Comparison of ENCODE assay signal across 24 mouse cellular contexts in the genomic region with DNA sequence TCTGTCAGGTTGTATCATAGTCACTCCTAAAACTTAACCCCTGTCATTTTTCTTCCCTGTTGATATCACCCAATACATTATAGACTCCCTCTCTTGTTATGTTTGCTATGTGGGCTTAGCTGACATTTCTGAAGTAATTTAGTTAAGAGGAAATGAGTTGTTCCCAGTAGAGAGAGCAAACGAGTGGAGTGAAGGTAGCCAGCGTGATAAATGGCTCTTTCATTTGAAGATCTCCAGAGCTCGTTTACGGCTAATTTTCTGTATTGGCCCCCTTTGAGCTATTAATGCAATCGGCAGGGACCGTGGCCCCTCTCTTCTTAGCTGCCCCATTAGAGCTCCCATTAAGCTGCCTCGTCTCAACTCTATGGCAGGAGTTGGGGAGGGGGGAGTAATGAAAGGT. TPM values are rescaled to one million over a fixed set of nuclear protein-coding genes. Genes with fewer than 3 reads are reported as not detected.
DNase-seq lines count a peak whose midpoint lies in the region; ATAC-seq and TF ChIP-seq lines count a peak whose summit lies in the region.
"Had no signal": no experiment of that assay in that cellular context is flagged by ENCODE, and none has a peak within 500 bp of the region (broad histone marks: within the 10 kb centered on the region; RNA-seq: fewer than 3 reads in every experiment).

No protein-coding gene starts in this region.

- H3K9me3 ChIP-seq in embryonic facial prominence, embryonic 11.5 days (replicated peaks; ENCODE audit: control insufficient read depth, low read length) = no peaks in the 10 kb centered on the region
- no peaks in the 10 kb centered on the region for H3K9me3 ChIP-seq in embryonic facial prominence, embryonic 10.5 days
- H3K9me3 ChIP-seq in neural tube, embryonic 13.5 days = no peaks in the 10 kb centered on the region
- H3K9me3 ChIP-seq in neural tube, embryonic 15.5 days (replicated peaks) = no peaks in the 10 kb centered on the region
- no peaks in the 10 kb centered on the region for H3K9me3 ChIP-seq in limb, embryonic 12.5 days
- H3K9me3 ChIP-seq in midbrain, postnatal 0 days (ENCODE audit: low read length) = no peaks in the 10 kb centered on the region
- H3K9me3 ChIP-seq: megakaryocyte, embryonic 14.5 days; stomach, embryonic 15.5 days had no signal

- TF ChIP-seq CTCF in midbrain, postnatal 0 days (IDR thresholded peaks at IDR 0.05) = no peak

- DNase-seq in embryonic facial prominence, embryonic 11.5 days (ENCODE audit: low spot score) = peak; percentile 2
- no peak for DNase-seq in embryonic facial prominence, embryonic 10.5 days (ENCODE audit: low spot score)
- DNase-seq in midbrain, postnatal 0 days (ENCODE audit: low spot score) = no peak
- no peak for DNase-seq in kidney, adult 18-20 months
- DNase-seq: adrenal gland, postnatal 14 days; cerebellum, adult 11 months; cerebellum, postnatal 25 days; gastrocnemius, postnatal 36 days; kidney, adult 11 months; liver; liver, postnatal 0 days; retina, postnatal 1 day; thymus, adult 18-20 months had no signal

- H3K27me3 ChIP-seq in embryonic facial prominence, embryonic 11.5 days (ENCODE audit: control insufficient read depth, insufficient read depth, low read length) = peaks cover 38% of the 10 kb centered on the region
- H3K27me3 ChIP-seq in embryonic facial prominence, embryonic 10.5 days (replicated peaks; ENCODE audit: low read depth, poor library complexity, severe bottlenecking) = peaks cover 100% of the 10 kb centered on the region
- H3K27me3 ChIP-seq in neural tube, embryonic 13.5 days = peaks cover 96% of the 10 kb centered on the region
- H3K27me3 ChIP-seq in neural tube, embryonic 15.5 days (replicated peaks) = peaks cover 84% of the 10 kb centered on the region
- peaks cover 82% of the 10 kb centered on the region for H3K27me3 ChIP-seq in limb, embryonic 12.5 days
- H3K27me3 ChIP-seq in midbrain, postnatal 0 days (ENCODE audit: insufficient read depth, low read length) = peaks cover 86% of the 10 kb centered on the region

- ATAC-seq in embryonic facial prominence, embryonic 11.5 days (replicated peaks; ENCODE audit: insufficient number of reproducible peaks, low FRiP score, low TSS enrichment, low read depth) = no peak
- peak; percentile 24; the same call in 1 of the 2 replicates for ATAC-seq in neural tube, embryonic 13.5 days (ENCODE audit: low read depth)
- no peak for ATAC-seq in neural tube, embryonic 15.5 days (ENCODE audit: low FRiP score)
- no peak for ATAC-seq in limb, embryonic 12.5 days (ENCODE audit: insufficient number of reproducible peaks, insufficient read depth, low FRiP score, low TSS enrichment, low read depth)
- ATAC-seq in midbrain, postnatal 0 days (ENCODE audit: low FRiP score) = no peak
- no peak for ATAC-seq in erythroblast, adult 5-6 weeks (replicated peaks; ENCODE audit: low FRiP score, poor library complexity, severe bottlenecking)
- ATAC-seq: forebrain, embryonic 16.5 days; liver, postnatal 0 days had no signal

- H3K27ac ChIP-seq in embryonic facial prominence, embryonic 11.5 days (replicated peaks; ENCODE audit: low read depth, low read length) = no peak overlapping the region
- H3K27ac ChIP-seq in embryonic facial prominence, embryonic 10.5 days (replicated peaks) = no peak overlapping the region
- no peak overlapping the region for H3K27ac ChIP-seq in neural tube, embryonic 13.5 days (replicated peaks)
- H3K27ac ChIP-seq in neural tube, embryonic 15.5 days (replicated peaks) = no peak overlapping the region
- no peak overlapping the region for H3K27ac ChIP-seq in limb, embryonic 12.5 days
- H3K27ac ChIP-seq in midbrain, postnatal 0 days (ENCODE audit: low read depth, low read length) = no peak overlapping the region; the same call in 1 of the 2 replicates
- H3K27ac ChIP-seq: kidney, postnatal 0 days; stomach, embryonic 15.5 days had no signal

- H3K9ac ChIP-seq in embryonic facial prominence, embryonic 11.5 days (replicated peaks; ENCODE audit: low read length) = no peak overlapping the region
- H3K9ac ChIP-seq in neural tube, embryonic 13.5 days = no peak overlapping the region
- no peak overlapping the region for H3K9ac ChIP-seq in neural tube, embryonic 15.5 days (replicated peaks)
- no peak overlapping the region for H3K9ac ChIP-seq in limb, embryonic 12.5 days (replicated peaks)
- no peak overlapping the region for H3K9ac ChIP-seq in midbrain, postnatal 0 days (replicated peaks; ENCODE audit: low read length, poor library complexity, severe bottlenecking)
- H3K9ac ChIP-seq: liver, postnatal 0 days; stomach, embryonic 15.5 days had no signal

- no peaks in the 10 kb centered on the region for H3K4me1 ChIP-seq in embryonic facial prominence, embryonic 11.5 days (ENCODE audit: control insufficient read depth, insufficient read depth, low read length)
- H3K4me1 ChIP-seq in embryonic facial prominence, embryonic 10.5 days = peaks cover 34% of the 10 kb centered on the region
- peaks cover 28% of the 10 kb centered on the region; the same call in 1 of the 2 replicates for H3K4me1 ChIP-seq in neural tube, embryonic 13.5 days (replicated peaks)
- H3K4me1 ChIP-seq in neural tube, embryonic 15.5 days = peaks cover 10% of the 10 kb centered on the region; the same call in 1 of the 2 replicates
- peaks cover 10% of the 10 kb centered on the region; the same call in 1 of the 2 replicates for H3K4me1 ChIP-seq in limb, embryonic 12.5 days (replicated peaks)
- no peaks in the 10 kb centered on the region for H3K4me1 ChIP-seq in midbrain, postnatal 0 days (ENCODE audit: insufficient read depth, low read length)
- H3K4me1 ChIP-seq: megakaryocyte, embryonic 14.5 days; stomach, embryonic 15.5 days had no signal

- H3K36me3 ChIP-seq in embryonic facial prominence, embryonic 11.5 days (replicated peaks; ENCODE audit: control insufficient read depth, insufficient read depth, low read depth, low read length) = no peaks in the 10 kb centered on the region
- no peaks in the 10 kb centered on the region for H3K36me3 ChIP-seq in embryonic facial prominence, embryonic 10.5 days (replicated peaks)
- H3K36me3 ChIP-seq in neural tube, embryonic 13.5 days = no peaks in the 10 kb centered on the region
- no peaks in the 10 kb centered on the region for H3K36me3 ChIP-seq in neural tube, embryonic 15.5 days
- no peaks in the 10 kb centered on the region for H3K36me3 ChIP-seq in limb, embryonic 12.5 days
- H3K36me3 ChIP-seq in midbrain, postnatal 0 days (ENCODE audit: insufficient read depth, low read length) = no peaks in the 10 kb centered on the region
- H3K36me3 ChIP-seq: G1E; stomach, embryonic 15.5 days had no signal

- 0% methylated on average over 7 of the region's 7 CpGs for WGBS in embryonic facial prominence, embryonic 11.5 days
- 4% methylated on average over 7 of the region's 7 CpGs for WGBS in embryonic facial prominence, embryonic 10.5 days
- WGBS in neural tube, embryonic 13.5 days = under 1% methylated on average over 7 of the region's 7 CpGs
- 1% methylated on average over 7 of the region's 7 CpGs for WGBS in neural tube, embryonic 15.5 days
- WGBS in limb, embryonic 12.5 days = under 1% methylated on average over 7 of the region's 7 CpGs
- WGBS in midbrain, postnatal 0 days = 1% methylated on average over 7 of the region's 7 CpGs

- no peak overlapping the region for H3K4me3 ChIP-seq in embryonic facial prominence, embryonic 11.5 days (ENCODE audit: low read depth, low read length)
- no peak overlapping the region; the same call in 1 of the 2 replicates for H3K4me3 ChIP-seq in embryonic facial prominence, embryonic 10.5 days
- H3K4me3 ChIP-seq in neural tube, embryonic 13.5 days = peak overlapping the region; percentile 1; the same call in 1 of the 2 replicates
- H3K4me3 ChIP-seq in neural tube, embryonic 15.5 days (replicated peaks) = no peak overlapping the region
- H3K4me3 ChIP-seq in limb, embryonic 12.5 days (replicated peaks) = no peak overlapping the region
- no peak overlapping the region for H3K4me3 ChIP-seq in midbrain, postnatal 0 days (ENCODE audit: low read depth, low read length)
- H3K4me3 ChIP-seq: megakaryocyte, embryonic 14.5 days; myocyte; stomach, embryonic 15.5 days had no signal

- H3K4me2 ChIP-seq in embryonic facial prominence, embryonic 11.5 days (ENCODE audit: low read depth, low read length) = no peak overlapping the region
- peak overlapping the region; percentile 32 for H3K4me2 ChIP-seq in neural tube, embryonic 13.5 days
- no peak overlapping the region for H3K4me2 ChIP-seq in neural tube, embryonic 15.5 days
- H3K4me2 ChIP-seq in limb, embryonic 12.5 days = 0 out of 2 replicates have a peak overlapping the region, but pooled peaks have one; percentile 10
- H3K4me2 ChIP-seq in midbrain, postnatal 0 days (ENCODE audit: low read depth, low read length, poor library complexity, severe bottlenecking) = peak overlapping the region; percentile 16
- H3K4me2 ChIP-seq: stomach, embryonic 15.5 days had no signal

RNA-seq across cellular contexts. Expression of a gene that starts 12.9 kb away (rescaled TPM):
- polyA plus RNA-seq in embryonic facial prominence, embryonic 11.5 days (2014; fragmentation: Nextera tagmentation; extraction: Ambion mirVana) = 22.9 and 29.1 TPM in 2 replicates
- 31.5 and 38.3 TPM in 2 replicates for polyA plus RNA-seq in embryonic facial prominence, embryonic 10.5 days (2016; fragmentation: Nextera tagmentation; extraction: Ambion mirVana)
- 75.0 and 76.0 TPM in 2 replicates for polyA plus RNA-seq in neural tube, embryonic 13.5 days (2015; fragmentation: Nextera tagmentation; extraction: Ambion mirVana)
- polyA plus RNA-seq in neural tube, embryonic 15.5 days (2015; fragmentation: Nextera tagmentation; extraction: Ambion mirVana) = 29.5 and 46.0 TPM in 2 replicates
- 49.9 and 52.6 TPM in 2 replicates for polyA plus RNA-seq in limb, embryonic 12.5 days (2016; fragmentation: Nextera tagmentation; extraction: Ambion mirVana)
- 86.4 and 104 TPM in 2 replicates for total RNA-seq in midbrain, postnatal 0 days (2014; rRNA removed)
- polyA plus RNA-seq in midbrain, postnatal 0 days (2015; fragmentation: Nextera tagmentation; extraction: Ambion mirVana) = 172 and 180 TPM in 2 replicates
- not detected in 2 replicates for total RNA-seq in erythroblast, adult 5-6 weeks (2015; ENCODE audit: low replicate concordance)
- total RNA-seq in erythroblast, adult 5-6 weeks (2017; ENCODE audit: low replicate concordance) = 0.14 TPM in 1 of 2 replicates, not detected in the other
- total RNA-seq: gastrocnemius, postnatal 36 days had no signal
- polyA plus RNA-seq: G1E; heart, postnatal 0 days; liver, postnatal 0 days; myocyte had no signal

Comparison
In these comparisons a context has a peak if more than half of its experiments do, and no peak if none do; other contexts are left out.
1. H3K4me2 ChIP-seq: peak in neural tube, embryonic 13.5 days (single experiment), limb, embryonic 12.5 days (single experiment) and midbrain, postnatal 0 days (single experiment); none in embryonic facial prominence, embryonic 11.5 days (single experiment) and neural tube, embryonic 15.5 days (single experiment).